Mouse (Mus musculus) testis, adult 2 months (tissue): Measurements from ENCODE around the gene Plcxd1. TPM values are rescaled to one million over a fixed set of nuclear protein-coding genes. Genes with fewer than 3 reads are reported as not detected.

Experiments
- H3K27ac ChIP-seq: fragments of 200-500 bp; 2 replicates; pipeline ENCODE4 v1.5.1; 2012; ENCODE audit warnings: low read depth, low read length; ENCODE audit not compliant: control insufficient read depth, insufficient read depth
- H3K27me3 ChIP-seq: fragments of 200-500 bp; 2 replicates; pipeline ENCODE4 v1.6.1; 2012; ENCODE audit warnings: mild to moderate bottlenecking, low read length, moderate library complexity; ENCODE audit not compliant: control insufficient read depth, insufficient read depth
- H3K36me3 ChIP-seq: fragments of 200-500 bp; 2 replicates; pipeline ENCODE4 v1.6.1; 2012; ENCODE audit warnings: mild to moderate bottlenecking, low read length; ENCODE audit not compliant: control insufficient read depth, insufficient read depth
- H3K4me1 ChIP-seq: fragments of 200-500 bp; 2 replicates; pipeline ENCODE4 v1.6.1; 2012; ENCODE audit warnings: low read length; ENCODE audit not compliant: control insufficient read depth, insufficient read depth
- H3K4me3 ChIP-seq: fragments of 200-500 bp; 2 replicates; pipeline ENCODE4 v1.5.1; 2012; ENCODE audit warnings: low read depth, mild to moderate bottlenecking, low read length, moderate library complexity, mixed read lengths; ENCODE audit not compliant: control insufficient read depth
- CTCF ChIP-seq: fragments of 200-500 bp; IDR thresholded peaks from 2 replicates; pipeline ENCODE4 v1.5.1; 2012; ENCODE audit warnings: low read depth, mild to moderate bottlenecking, inconsistent platforms, low read length, moderate library complexity; ENCODE audit not compliant: control insufficient read depth, insufficient read depth, insufficient replicate concordance
- POLR2A ChIP-seq: fragments of 200-500 bp; IDR thresholded peaks from 2 replicates; pipeline ENCODE4 v1.6.1; 2012; ENCODE audit warnings: low read depth, mild to moderate bottlenecking, inconsistent platforms, low read length, moderate library complexity; ENCODE audit not compliant: control insufficient read depth
- polyA plus RNA-seq: library from polyadenylated mRNA; depleted of rRNA; stranded (reverse); fragments of >200 nt; gene quantifications from 2 replicates; pipeline ENCODE4 v1.2.3, GENCODE M21; 2012; rRNA removed

The Plcxd1 gene
- polyA plus RNA-seq, 1 experiment = 1.2 TPM

DNA sequence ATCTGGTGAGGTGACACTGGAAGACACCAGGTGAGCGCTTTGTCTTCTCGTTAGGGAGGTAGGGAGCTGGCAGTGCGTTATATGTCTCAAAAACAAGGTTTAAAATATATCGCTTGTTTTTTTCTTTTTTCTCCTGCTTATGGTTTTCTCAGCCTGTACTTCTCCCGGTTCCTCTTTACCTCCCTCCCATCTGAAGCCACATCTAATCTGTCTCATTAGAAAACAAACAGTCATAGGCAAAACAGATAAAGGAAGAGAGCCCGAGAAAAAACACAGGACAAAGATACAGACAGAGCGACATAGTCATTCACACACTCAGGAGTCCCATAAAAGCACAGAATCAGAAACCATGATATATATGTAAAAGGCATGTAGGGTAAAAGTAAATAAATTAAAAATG is 40.7 kb downstream of the Plcxd1 start:
- TF ChIP-seq POLR2A (no peak), CTCF (no peak)
- Histone ChIP-seq H3K4me3 (no peak overlapping the region), H3K4me1 (no peaks in the 10 kb centered on the region), H3K27ac (no peak overlapping the region), H3K36me3 (peaks cover 1% of the 10 kb centered on the region; the same call in 1 of the 2 replicates), H3K27me3 (no peaks in the 10 kb centered on the region)

DNA sequence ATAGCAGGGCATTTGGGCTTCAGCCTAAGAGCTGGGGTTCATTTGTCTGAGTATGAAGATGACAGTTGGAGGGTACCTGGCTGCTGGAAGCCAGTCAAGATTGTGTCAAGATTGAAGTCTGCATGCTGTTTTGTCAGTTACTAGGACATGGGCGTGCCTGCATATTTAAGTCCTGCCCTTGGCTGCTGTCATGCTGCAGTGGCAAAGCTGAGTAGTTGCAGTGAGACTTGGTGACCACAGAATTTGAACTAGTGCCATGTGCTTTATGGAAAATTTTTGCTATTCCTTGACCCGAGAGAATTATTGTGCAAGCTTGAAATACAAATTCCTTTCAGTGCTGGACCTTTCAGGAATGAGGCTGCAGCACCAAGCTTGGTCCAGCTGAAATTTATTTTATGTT is 42.5 kb downstream of the Plcxd1 start:
- Histone ChIP-seq H3K4me3 (no peak overlapping the region), H3K27me3 (no peaks in the 10 kb centered on the region), H3K4me1 (no peaks in the 10 kb centered on the region), H3K27ac (no peak overlapping the region), H3K36me3 (peaks cover 2% of the 10 kb centered on the region; the same call in 1 of the 2 replicates)
- no peak for TF ChIP-seq POLR2A
- TF ChIP-seq CTCF = no peak

DNA sequence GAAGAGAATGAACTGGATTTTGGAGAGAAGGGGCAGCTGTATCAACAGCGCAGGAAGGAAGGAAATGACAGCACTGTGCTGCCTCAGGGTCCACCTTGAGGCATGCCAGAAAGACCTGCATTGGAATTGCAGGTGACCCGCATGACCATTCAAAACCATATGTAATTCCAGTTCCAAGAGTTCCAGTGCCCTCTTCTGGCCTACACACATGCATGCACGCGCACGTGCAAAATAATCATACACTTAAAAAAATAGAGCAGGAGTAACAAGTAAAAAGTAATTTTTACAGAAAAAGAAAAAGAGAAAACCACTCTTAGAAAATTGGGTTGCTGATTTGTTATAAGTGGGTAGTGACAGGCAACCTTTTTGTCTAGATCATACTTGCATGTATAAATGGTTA is 43.2 kb downstream of the Plcxd1 start:
- peaks cover 2% of the 10 kb centered on the region for H3K36me3 ChIP-seq
- no peaks in the 10 kb centered on the region for H3K4me1 ChIP-seq
- no peaks in the 10 kb centered on the region for H3K27me3 ChIP-seq
- TF ChIP-seq CTCF = no peak
- no peak for TF ChIP-seq POLR2A
- H3K4me3 ChIP-seq = no peak overlapping the region
- no peak overlapping the region for H3K27ac ChIP-seq

Other genes starting within 250 kb of the Plcxd1 start
- 1.3 and 16.8 TPM in 2 replicates for gene Gm15446, start 176.6 kb upstream of the Plcxd1 start, polyA plus RNA-seq
- 4.4 and 7.7 TPM in 2 replicates for gene Zfp932, start 103.4 kb upstream of the Plcxd1 start, polyA plus RNA-seq
- 0.07 and 0.14 TPM in 2 replicates for gene Gm17655, start 27.5 kb upstream of the Plcxd1 start, polyA plus RNA-seq
- gene Gm35315, start 5.5 kb upstream of the Plcxd1 start, polyA plus RNA-seq = 0.08 and 0.17 TPM in 2 replicates
- 13.9 and 17.4 TPM in 2 replicates for gene Gtpbp6, start 8.2 kb downstream of the Plcxd1 start, polyA plus RNA-seq
- 0.16 and 0.25 TPM in 2 replicates for gene Zfp605, start 10.1 kb downstream of the Plcxd1 start, polyA plus RNA-seq
- gene Chfr, start 35.9 kb downstream of the Plcxd1 start, polyA plus RNA-seq = 78.5 and 79.3 TPM in 2 replicates
- 37.4 and 40.8 TPM in 2 replicates for gene Golga3, start 76.7 kb downstream of the Plcxd1 start, polyA plus RNA-seq
- 10.1 and 10.6 TPM in 2 replicates for gene Ankle2, start 131.0 kb downstream of the Plcxd1 start, polyA plus RNA-seq
- gene Pgam5, start 169.9 kb downstream of the Plcxd1 start, polyA plus RNA-seq = 16.0 and 17.4 TPM in 2 replicates
- gene Pxmp2, start 186.2 kb downstream of the Plcxd1 start, polyA plus RNA-seq = 6.4 and 7.6 TPM in 2 replicates
- gene Pole, start 186.3 kb downstream of the Plcxd1 start, polyA plus RNA-seq = 36.1 and 37.2 TPM in 2 replicates
- gene P2rx2, start 243.2 kb downstream of the Plcxd1 start, polyA plus RNA-seq = 70.2 and 93.7 TPM in 2 replicates
- gene Lrcol1, start 244.8 kb downstream of the Plcxd1 start, polyA plus RNA-seq = 0.93 and 1.8 TPM in 2 replicates